Mouse (Mus musculus): ENCODE measurements around the gene Mrpl50.

GRCm38 (mm10) chr4:49559915-49560772, 39.3 kb upstream of the Mrpl50 start:
- TF ChIP-seq CTCF (IDR thresholded peaks at IDR 0.05; ENCODE audit: low read depth, low read length) = no peak
- no peak for TF ChIP-seq POLR2AphosphoS5 (IDR thresholded peaks at IDR 0.05; ENCODE audit: insufficient replicate concordance, low read depth, low read length)
- no peak for TF ChIP-seq TAL1 (conservative IDR thresholded peaks at IDR 0.05; ENCODE audit: low read depth, low read length)
- TF ChIP-seq GATA1 (IDR thresholded peaks at IDR 0.05; ENCODE audit: borderline replicate concordance, low read length) = no peak
- TF ChIP-seq GATA2 (IDR thresholded peaks at IDR 0.05; ENCODE audit: borderline replicate concordance, low read depth, low read length) = no peak

Measured in G1E (cell line).